33 mouse cellular contexts compared by ENCODE assay signal in genomic region chr2:38312921-38313320, GRCm38 (mm10). TPM values are rescaled to one million over a fixed set of nuclear protein-coding genes. Genes with fewer than 3 reads are reported as not detected.
DNase-seq lines count a peak whose midpoint lies in the region; ATAC-seq and TF ChIP-seq lines count a peak whose summit lies in the region.
"Had no signal": no experiment of that assay in that cellular context is flagged by ENCODE, and none has a peak within 500 bp of the region (broad histone marks: within the 10 kb centered on the region; RNA-seq: fewer than 3 reads in every experiment).

No protein-coding gene starts in this region.

- 20% methylated on average over 3 of the region's 3 CpGs for WGBS in cerebellum, adult 2 months
- WGBS in hindbrain, postnatal 0 days: 31% methylated on average over 3 of the region's 3 CpGs
- WGBS in hindbrain, embryonic 16.5 days: 50% methylated on average over 3 of the region's 3 CpGs

- DNase-seq in cerebellum, postnatal 14 days: peak; percentile 50 to 58
- no peak for DNase-seq in cerebellum, adult 2 months
- DNase-seq in hindbrain, postnatal 0 days (ENCODE audit: low spot score): peak; percentile 8
- peak; percentile 16 for DNase-seq in brain, embryonic 14.5 days (ENCODE audit: low read depth)
- no peak for DNase-seq in T-cell, adult 2 months (ENCODE audit: low spot score)
- DNase-seq: adrenal gland, adult 2 months; adrenal gland, postnatal 14 days; B cell, adult 2 months; cerebellum, adult 11 months; cerebellum, adult 9-10 months; gastrocnemius, postnatal 10 days; gastrocnemius, postnatal 36 days; heart, adult 2 months; heart, postnatal 14 days; heart, postnatal 4 days; kidney, adult 11 months; kidney, adult 8-10 months had no signal

- no peak overlapping the region for H3K9ac ChIP-seq in hindbrain, postnatal 0 days (replicated peaks; ENCODE audit: low read length)
- no peak overlapping the region for H3K9ac ChIP-seq in hindbrain, embryonic 16.5 days (ENCODE audit: low read depth, low read length)
- H3K9ac ChIP-seq: embryonic facial prominence, embryonic 13.5 days; forebrain, embryonic 13.5 days; heart, embryonic 13.5 days; hindbrain, embryonic 14.5 days; intestine, embryonic 15.5 days had no signal

- H3K36me3 ChIP-seq in hindbrain, postnatal 0 days (ENCODE audit: insufficient read depth, low read length): no peaks in the 10 kb centered on the region
- H3K36me3 ChIP-seq in hindbrain, embryonic 16.5 days (ENCODE audit: control insufficient read depth, insufficient read depth, low read length): no peaks in the 10 kb centered on the region
- H3K36me3 ChIP-seq: embryonic facial prominence, embryonic 13.5 days; forebrain, embryonic 10.5 days; G1E; heart, embryonic 10.5 days; heart, embryonic 13.5 days; intestine, embryonic 15.5 days had no signal

- H3K4me2 ChIP-seq in hindbrain, postnatal 0 days (ENCODE audit: low read depth, low read length): no peak overlapping the region
- no peak overlapping the region for H3K4me2 ChIP-seq in hindbrain, embryonic 16.5 days (ENCODE audit: low read length)
- H3K4me2 ChIP-seq: embryonic facial prominence, embryonic 13.5 days; forebrain, embryonic 13.5 days; heart, embryonic 13.5 days; hindbrain, embryonic 14.5 days; intestine, embryonic 15.5 days had no signal

- H3K27me3 ChIP-seq in cerebellum, adult 2 months (ENCODE audit: control insufficient read depth, insufficient read depth, low read length): no peaks in the 10 kb centered on the region
- no peaks in the 10 kb centered on the region for H3K27me3 ChIP-seq in hindbrain, postnatal 0 days (ENCODE audit: insufficient read depth, low read length)
- no peaks in the 10 kb centered on the region for H3K27me3 ChIP-seq in hindbrain, embryonic 16.5 days (replicated peaks; ENCODE audit: control insufficient read depth, insufficient read depth, low read length)
- H3K27me3 ChIP-seq: CH12.LX; forebrain, embryonic 13.5 days; Patski had no signal

- no peaks in the 10 kb centered on the region for H3K4me1 ChIP-seq in cerebellum, adult 2 months (ENCODE audit: control insufficient read depth, insufficient read depth, low read length)
- H3K4me1 ChIP-seq in hindbrain, postnatal 0 days (ENCODE audit: insufficient read depth, low read length): no peaks in the 10 kb centered on the region
- no peaks in the 10 kb centered on the region for H3K4me1 ChIP-seq in hindbrain, embryonic 16.5 days (ENCODE audit: control insufficient read depth, insufficient read depth, low read depth, low read length)
- H3K4me1 ChIP-seq: forebrain, embryonic 13.5 days; heart, embryonic 10.5 days; heart, embryonic 13.5 days; intestine, embryonic 15.5 days had no signal

- H3K27ac ChIP-seq in cerebellum, adult 2 months (ENCODE audit: insufficient read depth, low read length): no peak overlapping the region
- H3K27ac ChIP-seq in hindbrain, postnatal 0 days: no peak overlapping the region
- H3K27ac ChIP-seq in hindbrain, embryonic 16.5 days (ENCODE audit: low read depth, low read length): no peak overlapping the region
- H3K27ac ChIP-seq: embryonic facial prominence, embryonic 13.5 days; forebrain, embryonic 10.5 days; forebrain, embryonic 13.5 days; heart, adult 2 months; heart, embryonic 10.5 days; heart, embryonic 13.5 days; hindbrain, embryonic 14.5 days; intestine, embryonic 15.5 days had no signal

- TF ChIP-seq CTCF in cerebellum, adult 2 months (IDR thresholded peaks at IDR 0.05; ENCODE audit: borderline replicate concordance, insufficient read depth, low read depth, low read length): no peak
- TF ChIP-seq CTCF in hindbrain, postnatal 0 days (IDR thresholded peaks at IDR 0.05; ENCODE audit: low read depth): no peak
- no peak for TF ChIP-seq CTCF in brain, embryonic 14.5 days (IDR thresholded peaks at IDR 0.05; ENCODE audit: borderline replicate concordance, extremely low read depth, insufficient read depth, insufficient read length)

- H3K4me3 ChIP-seq in cerebellum, adult 2 months (replicated peaks; ENCODE audit: insufficient read depth, low read depth, low read length): no peak overlapping the region
- no peak overlapping the region for H3K4me3 ChIP-seq in hindbrain, postnatal 0 days (ENCODE audit: low read length)
- no peak overlapping the region for H3K4me3 ChIP-seq in hindbrain, embryonic 16.5 days (ENCODE audit: low read length)
- H3K4me3 ChIP-seq: embryonic facial prominence, embryonic 13.5 days; forebrain, embryonic 10.5 days; forebrain, embryonic 13.5 days; heart, adult 2 months; heart, embryonic 10.5 days; heart, embryonic 13.5 days; intestine, embryonic 15.5 days had no signal

- no peak for ATAC-seq in hindbrain, postnatal 0 days
- no peak for ATAC-seq in hindbrain, embryonic 16.5 days
- ATAC-seq: forebrain, embryonic 13.5 days; forebrain, embryonic 16.5 days; intestine, embryonic 15.5 days; Patski had no signal

- no peak for TF ChIP-seq POLR2A in cerebellum, adult 2 months (IDR thresholded peaks at IDR 0.05; ENCODE audit: borderline replicate concordance, insufficient read depth, low read length)
- no peak for TF ChIP-seq POLR2A in brain, embryonic 14.5 days (IDR thresholded peaks at IDR 0.05; ENCODE audit: borderline replicate concordance, extremely low read depth, insufficient read depth, insufficient read length, poor library complexity, severe bottlenecking)

- no peaks in the 10 kb centered on the region for H3K9me3 ChIP-seq in hindbrain, postnatal 0 days (ENCODE audit: low read length)
- H3K9me3 ChIP-seq in hindbrain, embryonic 16.5 days (ENCODE audit: control insufficient read depth, low read length): no peaks in the 10 kb centered on the region
- H3K9me3 ChIP-seq: embryonic facial prominence, embryonic 13.5 days; forebrain, embryonic 10.5 days; forebrain, embryonic 13.5 days; G1E; heart, embryonic 10.5 days; heart, embryonic 13.5 days; intestine, embryonic 15.5 days had no signal

RNA-seq across cellular contexts. Expression of gene Dennd1a, which starts 25.7 kb away (rescaled TPM):
- 38.0 and 39.7 TPM in 2 replicates for polyA plus RNA-seq in cerebellum, adult 2 months (2012; rRNA removed)
- 50.6 and 51.9 TPM in 2 replicates for total RNA-seq in hindbrain, postnatal 0 days (2014; rRNA removed)
- polyA plus RNA-seq in hindbrain, postnatal 0 days (2015; fragmentation: Nextera tagmentation; extraction: Ambion mirVana): 11.0 and 14.4 TPM in 2 replicates
- polyA plus RNA-seq in hindbrain, embryonic 16.5 days (2015; fragmentation: Nextera tagmentation; extraction: Ambion mirVana): 15.4 and 20.0 TPM in 2 replicates
- 30.1 and 42.2 TPM in 2 replicates for polyA plus RNA-seq in brain, embryonic 14.5 days (2012; rRNA removed)

RNA-seq across cellular contexts. Expression of gene Lhx2, which starts 26.2 kb away (rescaled TPM):
- polyA plus RNA-seq in cerebellum, adult 2 months (2012; rRNA removed): 1.9 and 3.5 TPM in 2 replicates
- 22.2 and 33.2 TPM in 2 replicates for total RNA-seq in hindbrain, postnatal 0 days (2014; rRNA removed)
- 4.6 and 7.3 TPM in 2 replicates for polyA plus RNA-seq in hindbrain, postnatal 0 days (2015; fragmentation: Nextera tagmentation; extraction: Ambion mirVana)
- 6.8 and 9.2 TPM in 2 replicates for polyA plus RNA-seq in hindbrain, embryonic 16.5 days (2015; fragmentation: Nextera tagmentation; extraction: Ambion mirVana)
- polyA plus RNA-seq in brain, embryonic 14.5 days (2012; rRNA removed): 160 and 273 TPM in 2 replicates
- total RNA-seq: adrenal gland, adult 2 months; common myeloid progenitor, adult 5-6 weeks; gastrocnemius, adult 18-20 months; gastrocnemius, postnatal 36 days; granulocyte monocyte progenitor cell, adult 5-6 weeks; heart, adult 2 months had no signal
- polyA plus RNA-seq: adrenal gland, adult 2 months; heart, adult 2 months; heart, embryonic 16.5 days had no signal

Comparison
In these comparisons a context has a peak if more than half of its experiments do, and no peak if none do; other contexts are left out.
1. DNase-seq: peak in cerebellum, postnatal 14 days (2 of 2), hindbrain, postnatal 0 days (single experiment) and brain, embryonic 14.5 days (single experiment); none in cerebellum, adult 2 months (0 of 2) and T-cell, adult 2 months (single experiment).
2. RNA of gene Lhx2, which starts 26.2 kb away (polyA plus RNA-seq): 160 to 273 TPM in brain, embryonic 14.5 days; 4.6 to 7.3 TPM in hindbrain, postnatal 0 days, 6.8 to 9.2 TPM in hindbrain, embryonic 16.5 days and 1.9 to 3.5 TPM in cerebellum, adult 2 months; every median in the first group is over 10 times any median in the second.